Mouse (Mus musculus) adrenal gland, postnatal 4 days (tissue): ENCODE measurements around the gene Prl2c2. TPM values are rescaled to one million over a fixed set of nuclear protein-coding genes. Genes with fewer than 3 reads are reported as not detected.
"Not testable (repeated sequence)": the region's sequence is repeated elsewhere in the genome, so short reads cannot be mapped to it uniquely, and the experiment has no call there.

ENCODE experiments used
- DNase-seq, 2 experiments: peaks; one replicate each; pipeline ENCODE4 v3.0.0; 2021 to 2022; ENCODE audit warnings: low spot score in 2 of 2, mixed read lengths in 2 of 2
- long read RNA-seq, 2 experiments: library from polyadenylated mRNA; stranded (forward); transcript quantifications; one replicate each; pipeline ENCODE4 v2.0.0; 2021
- total RNA-seq, 2 experiments: library from RNA; stranded (reverse); gene quantifications; 2 replicates each; pipeline ENCODE4 v1.2.3; 2021

Gene Prl2c2
- not detected for total RNA-seq
- long read RNA-seq, experiment 1, result 0 reads
- long read RNA-seq, experiment 2, result 0 reads

GRCm38 (mm10) chr13:13005283-13005682 is at the start of gene Prl2c2:
Gene Prl2c2 (minus strand): TSS chr13:13005383.
- DNase-seq, result not testable (repeated sequence)

GRCm38 (mm10) chr13:13025872-13026271 is 20.7 kb upstream of the Prl2c2 start:
- DNase-seq, result not testable (repeated sequence)

GRCm38 (mm10) chr13:13013993-13014549 is 8.9 kb upstream of the Prl2c2 start:
- not testable (repeated sequence) for DNase-seq

Other genes with a start within 250 kb of the Prl2c2 start
- not detected for gene Prl2c3, start 205.3 kb downstream of the Prl2c2 start, total RNA-seq
- gene Prl2c5, start 177.3 kb upstream of the Prl2c2 start, total RNA-seq, result not detected